Mouse (Mus musculus): ENCODE data around the gene Flvcr2. TPM values are rescaled to one million over a fixed set of nuclear protein-coding genes. Genes with fewer than 3 reads are reported as not detected.

Gene Flvcr2
- polyA plus RNA-seq, 1 experiment from 2014 or later = 2.0 TPM

- ATAC-seq (replicated peaks; ENCODE audit: low FRiP score, low TSS enrichment, low read depth) (no peak), DNase-seq (ENCODE audit: low spot score) (no peak)
- H3K4me2 ChIP-seq (ENCODE audit: low read length) = no peak overlapping the region
- H3K36me3 ChIP-seq (ENCODE audit: control insufficient read depth, insufficient read depth, low read length) = peaks cover 4% of the 10 kb centered on the region; the same call in 1 of the 2 replicates
- 0 out of 2 replicates have a peak, but pooled peaks cover 3% of the 10 kb centered on the region for H3K4me1 ChIP-seq (replicated peaks; ENCODE audit: control insufficient read depth, insufficient read depth, low read length)
- no peak overlapping the region for H3K4me3 ChIP-seq (ENCODE audit: low read depth, low read length)
- H3K27ac ChIP-seq (ENCODE audit: low read depth) = 0 out of 2 replicates have a peak overlapping the region, but pooled peaks have one; percentile 24
- H3K27me3 ChIP-seq (replicated peaks; ENCODE audit: control insufficient read depth, insufficient read depth, low read length) = no peaks in the 10 kb centered on the region
- WGBS = 34% methylated on average over 2 of the region's 2 CpGs
- no peaks in the 10 kb centered on the region for H3K9me3 ChIP-seq (ENCODE audit: control insufficient read depth, low read length)
- no peak overlapping the region for H3K9ac ChIP-seq (ENCODE audit: low read length)
Measured at GRCm38 (mm10) chr12:85862514-85862913, 116.2 kb downstream of the Flvcr2 start.

Small RNA genes within 50 kb of the gene (microRNA-seq; reads per million reads assigned to microRNA genes)
- not detected for gene Gm47285

Other genes with a start within 250 kb of the Flvcr2 start
- 1.0 and 1.2 TPM in 2 replicates for gene Jdp2, start 147.5 kb upstream of the Flvcr2 start, polyA plus RNA-seq (2014; fragmentation: Nextera tagmentation; extraction: Ambion mirVana)
- gene Batf, start 59.9 kb upstream of the Flvcr2 start, polyA plus RNA-seq (2014; fragmentation: Nextera tagmentation; extraction: Ambion mirVana) = 3.4 and 3.5 TPM in 2 replicates
- 122 and 134 TPM in 2 replicates for gene Erg28, start 78.0 kb downstream of the Flvcr2 start, polyA plus RNA-seq (2014; fragmentation: Nextera tagmentation; extraction: Ambion mirVana)
- gene Ttll5, start 78.1 kb downstream of the Flvcr2 start, polyA plus RNA-seq (2014; fragmentation: Nextera tagmentation; extraction: Ambion mirVana) = 13.8 and 17.7 TPM in 2 replicates